Mouse (Mus musculus) right cerebral cortex, postnatal 36 days (tissue): ENCODE measurements around the gene Rp9.

Experiments used
- DNase-seq, 2 experiments: peaks; one replicate each; pipeline ENCODE4 v3.0.0; 2022; ENCODE audit warnings: low spot score in 2 of 2, mixed read lengths in 1 of 2

The Rp9 gene

DNA sequence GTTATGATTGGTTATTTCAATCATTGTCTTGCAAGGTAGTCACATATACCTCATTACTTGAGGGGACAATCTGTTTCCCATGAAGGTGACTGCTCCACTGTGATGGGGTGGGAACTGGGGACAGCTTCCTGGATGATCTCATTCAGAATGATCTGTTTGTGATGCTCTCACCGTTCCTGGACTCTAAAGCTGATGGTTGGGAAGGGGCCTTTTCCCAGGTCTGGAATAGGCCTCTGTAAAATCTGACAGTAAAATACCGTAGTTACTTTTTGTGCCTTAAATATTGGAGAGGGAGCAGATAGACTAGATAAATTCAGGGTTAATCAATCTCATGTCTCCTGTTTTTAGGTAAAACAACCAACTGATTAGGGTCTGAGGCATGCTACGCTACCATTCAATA is at the start of gene Rp9:
Rp9 (minus strand) TSS at position 101 of the 400 bp plus-strand sequence.
- DNase-seq, result no peak

DNA sequence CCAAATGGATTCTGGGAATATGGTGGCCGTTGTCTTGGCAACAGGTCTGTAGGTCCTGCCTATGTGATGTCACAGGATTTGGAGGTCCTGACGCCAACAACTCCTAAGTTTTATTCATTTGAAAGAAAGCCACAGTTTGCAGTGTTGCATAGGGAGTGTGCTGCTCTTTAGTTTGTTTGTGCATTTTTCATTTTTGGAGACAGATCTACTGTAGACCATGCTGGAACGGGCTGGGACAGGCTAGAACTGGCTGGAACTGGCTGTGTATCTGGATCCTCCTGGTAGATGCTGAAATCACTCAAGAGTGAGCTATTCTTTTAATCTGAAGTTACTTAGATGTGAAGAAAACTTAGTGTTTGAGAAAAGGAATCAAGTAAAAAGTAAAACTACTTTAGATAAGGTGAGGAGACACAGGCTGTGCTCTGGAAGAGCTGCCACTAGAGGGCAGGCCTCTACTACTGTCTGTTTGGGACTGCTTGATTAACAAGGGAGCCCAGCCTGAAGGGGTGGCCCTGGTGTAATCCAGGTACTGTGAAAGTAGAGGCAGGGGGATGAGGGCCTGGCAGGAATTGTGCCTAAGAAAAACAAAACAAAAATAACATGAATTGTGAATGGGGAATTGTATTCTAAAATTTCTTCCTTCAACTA is 49.0 kb upstream of the Rp9 start:
- peak; percentile 19 to 25 for DNase-seq

DNA sequence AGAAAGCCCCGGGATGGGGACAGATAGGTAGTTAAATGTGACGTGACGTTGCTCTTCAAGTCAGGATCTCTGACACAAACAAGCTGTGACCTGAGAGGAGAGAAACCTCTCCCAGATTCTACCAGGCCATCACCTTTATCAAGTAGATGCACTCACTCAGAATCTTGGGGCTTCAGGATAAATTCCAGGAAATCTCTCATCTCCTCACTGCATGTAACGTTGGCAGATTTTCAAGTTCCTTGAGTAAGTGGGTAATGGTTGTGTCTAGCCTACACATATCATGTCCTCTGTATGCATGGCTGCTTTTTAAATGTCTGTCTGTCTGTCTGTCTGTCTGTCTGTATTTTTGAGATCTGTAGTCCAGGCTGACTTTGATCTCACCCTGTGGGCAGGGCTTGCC is 45.5 kb upstream of the Rp9 start:
- no peak for DNase-seq

DNA sequence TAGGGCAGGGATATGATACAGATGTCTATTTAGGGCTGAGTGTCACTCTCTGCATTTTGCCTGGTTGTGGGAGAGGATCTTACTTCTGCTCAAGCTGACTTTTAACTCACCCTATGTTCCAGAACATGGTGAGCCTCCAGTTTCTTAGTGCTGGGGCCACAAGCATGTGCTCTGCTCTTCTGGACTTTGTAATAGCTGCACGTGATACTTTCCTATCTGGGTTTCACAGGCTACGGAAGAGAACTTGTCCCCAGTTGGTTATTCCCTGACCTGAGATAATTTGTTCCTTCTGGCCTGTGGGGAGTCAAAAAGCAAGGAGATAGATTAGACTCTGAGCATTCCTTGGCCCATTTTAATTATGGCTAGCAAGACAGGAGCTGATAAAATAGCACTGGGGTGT is 36.0 kb upstream of the Rp9 start:
- DNase-seq, result no peak

GRCm38 (mm10) chr9:22503581-22503980 is 34.0 kb upstream of the Rp9 start:
- no peak for DNase-seq

- no peak for DNase-seq
These were observed 33.4 kb upstream of the Rp9 start for GRCm38 (mm10) chr9:22502972-22503371.

GRCm38 (mm10) chr9:22497021-22497767 is 27.7 kb upstream of the Rp9 start:
- DNase-seq, result no peak

DNA sequence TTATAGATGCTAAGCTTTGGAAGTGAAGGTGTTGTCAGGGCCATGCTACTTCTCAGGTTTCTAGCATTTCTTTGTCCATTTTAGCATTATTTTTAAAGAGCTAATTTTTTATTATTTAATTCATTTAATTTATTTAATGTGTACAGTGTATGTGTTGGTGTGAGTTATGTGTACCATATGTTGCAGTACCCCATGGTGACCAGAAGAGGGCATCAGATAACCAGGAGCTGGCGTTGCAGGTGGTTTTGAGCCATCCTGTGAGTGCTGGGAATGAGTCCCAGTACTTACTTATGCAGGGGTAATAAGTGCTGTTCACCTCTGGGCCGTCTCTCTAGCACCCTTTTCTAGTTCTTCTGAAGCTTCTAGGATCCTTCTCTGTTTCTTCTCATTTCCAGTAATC is 25.6 kb upstream of the Rp9 start:
- DNase-seq, result no peak

DNA sequence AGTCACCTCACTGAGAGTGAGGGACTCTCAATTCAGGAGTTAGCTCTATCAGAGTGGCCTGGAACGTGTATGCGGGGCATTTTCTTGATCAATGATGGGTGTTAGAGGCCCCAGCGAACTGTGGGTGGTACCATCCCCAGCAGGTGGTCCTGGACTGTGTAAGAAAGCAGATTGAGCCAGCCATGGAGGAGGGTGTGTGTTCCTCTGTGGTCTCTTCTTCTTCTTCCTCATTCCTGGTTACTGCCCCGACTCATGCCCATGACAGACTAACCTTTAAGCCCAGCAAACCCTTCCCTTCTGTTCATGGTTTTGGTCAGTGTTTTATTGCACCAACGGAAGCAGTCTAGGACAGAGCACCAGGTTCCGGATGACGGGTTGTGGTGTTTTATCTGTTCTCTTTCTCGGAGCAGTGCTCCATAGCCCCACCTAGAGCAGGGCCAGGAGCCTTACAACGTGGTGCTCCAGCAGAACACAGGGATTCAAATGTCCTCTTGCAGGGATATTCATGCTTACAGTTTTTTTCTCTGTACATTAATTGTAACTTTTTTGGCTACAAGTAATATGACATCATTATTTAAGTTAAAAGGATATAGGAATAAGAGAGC is 24.8 kb upstream of the Rp9 start:
- DNase-seq, result no peak

GRCm38 (mm10) chr9:22488963-22489362 is 19.4 kb upstream of the Rp9 start:
- DNase-seq, result no peak

DNA sequence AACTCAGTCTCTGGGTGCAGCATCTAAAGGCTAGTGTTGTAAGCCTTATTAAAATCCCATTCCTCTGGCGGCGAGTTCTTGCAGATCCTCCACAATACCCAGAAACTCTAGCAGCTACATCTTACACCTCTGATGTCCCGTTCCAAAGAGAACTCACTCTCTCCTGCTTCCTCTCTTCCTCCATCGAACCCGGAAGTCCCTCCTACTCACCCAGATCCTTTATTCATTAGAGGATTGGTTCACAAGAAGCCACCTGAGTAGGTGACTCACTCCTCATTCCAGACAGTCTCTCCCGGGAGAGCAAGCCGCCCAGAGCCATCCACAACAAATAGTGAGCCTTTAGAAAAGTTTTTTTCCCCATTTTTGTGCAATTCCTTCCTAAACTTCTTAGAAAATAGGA is 16.7 kb upstream of the Rp9 start:
- DNase-seq, result no peak

GRCm38 (mm10) chr9:22484562-22485308 is 15.2 kb upstream of the Rp9 start:
- DNase-seq, result no peak

DNA sequence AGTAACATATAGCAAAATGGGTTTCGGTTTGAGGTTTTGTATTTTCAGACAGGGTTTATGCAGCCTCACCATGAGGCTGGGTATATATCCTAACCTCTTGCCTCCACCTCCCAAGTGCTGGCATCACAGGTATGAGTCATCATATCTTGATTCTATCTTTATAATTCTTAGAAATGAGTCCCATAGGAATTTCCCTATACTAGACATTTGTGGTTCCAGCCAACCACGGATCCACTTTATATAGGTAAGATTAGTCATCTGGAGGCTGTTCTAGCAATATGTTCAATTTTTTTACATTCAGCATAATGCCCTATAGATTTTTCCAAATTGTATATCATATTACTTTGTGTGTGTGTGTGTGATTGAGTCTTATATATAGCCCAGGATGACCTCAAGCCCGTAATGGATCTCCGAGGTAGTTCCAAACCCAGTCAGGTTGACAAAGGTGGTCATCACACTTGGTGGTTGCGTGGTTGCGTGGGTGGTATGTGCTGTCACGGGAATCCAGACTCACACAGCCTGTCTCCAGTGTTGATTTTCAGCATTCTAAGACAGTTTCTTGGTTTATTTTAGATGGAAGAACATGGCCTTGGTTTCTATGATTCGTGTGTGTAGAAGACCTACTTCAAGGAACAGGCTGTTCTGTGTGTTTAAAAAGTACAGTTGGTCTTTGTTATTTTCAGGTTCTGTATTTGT is 14.5 kb upstream of the Rp9 start:
- DNase-seq, result no peak

GRCm38 (mm10) chr9:22478946-22479345 is 9.4 kb upstream of the Rp9 start:
- DNase-seq, result no peak

DNA sequence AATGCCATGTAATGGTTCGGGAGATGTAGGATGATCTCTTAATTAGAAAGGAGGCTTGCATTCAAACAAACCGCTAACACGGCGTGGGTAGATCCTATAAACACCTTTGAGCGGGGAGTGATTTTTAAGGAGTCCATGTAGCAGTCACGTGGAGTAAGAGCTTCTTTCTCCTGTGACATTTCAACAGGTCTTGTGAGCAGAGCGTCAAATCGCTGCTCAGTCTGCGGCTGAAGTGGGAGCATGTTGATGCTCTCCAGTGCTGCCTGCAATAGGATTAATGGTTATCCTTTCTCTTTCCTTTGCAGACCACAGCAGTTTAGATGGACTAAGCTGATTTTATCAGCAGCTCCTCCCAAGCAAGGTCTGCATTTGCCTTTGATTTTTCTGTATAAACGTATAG is 6.7 kb upstream of the Rp9 start:
- DNase-seq, result no peak

DNA sequence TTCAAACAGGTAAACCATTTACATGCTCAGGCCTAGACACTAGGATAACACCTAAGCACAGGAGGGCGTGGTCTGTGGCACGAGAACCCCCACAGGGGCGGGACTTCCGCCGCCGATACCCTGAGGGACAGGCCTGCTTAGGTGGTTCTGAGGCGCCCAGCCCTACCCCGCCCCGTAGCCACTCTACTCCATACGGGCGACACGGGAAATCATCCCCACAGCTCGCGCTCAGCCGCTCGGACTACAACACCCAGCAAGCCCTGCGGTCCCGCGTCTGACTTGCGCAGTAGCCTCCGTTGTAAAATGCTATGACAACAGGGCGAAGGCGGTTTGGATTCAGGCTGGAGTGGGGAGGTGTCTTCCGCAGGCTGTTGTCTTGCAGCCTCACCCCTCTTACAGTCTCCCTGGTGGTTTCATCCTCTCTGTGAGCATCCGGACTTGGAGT is 5.9 kb upstream of the Rp9 start, which contains the start of gene Bbs9:
Bbs9 (plus strand) TSS at position 292 of the 445 bp plus-strand sequence.
- DNase-seq, result peak; percentile 95 to 96

GRCm38 (mm10) chr9:22468899-22469259 is 664 bp downstream of the Rp9 start:
- no peak for DNase-seq

DNA sequence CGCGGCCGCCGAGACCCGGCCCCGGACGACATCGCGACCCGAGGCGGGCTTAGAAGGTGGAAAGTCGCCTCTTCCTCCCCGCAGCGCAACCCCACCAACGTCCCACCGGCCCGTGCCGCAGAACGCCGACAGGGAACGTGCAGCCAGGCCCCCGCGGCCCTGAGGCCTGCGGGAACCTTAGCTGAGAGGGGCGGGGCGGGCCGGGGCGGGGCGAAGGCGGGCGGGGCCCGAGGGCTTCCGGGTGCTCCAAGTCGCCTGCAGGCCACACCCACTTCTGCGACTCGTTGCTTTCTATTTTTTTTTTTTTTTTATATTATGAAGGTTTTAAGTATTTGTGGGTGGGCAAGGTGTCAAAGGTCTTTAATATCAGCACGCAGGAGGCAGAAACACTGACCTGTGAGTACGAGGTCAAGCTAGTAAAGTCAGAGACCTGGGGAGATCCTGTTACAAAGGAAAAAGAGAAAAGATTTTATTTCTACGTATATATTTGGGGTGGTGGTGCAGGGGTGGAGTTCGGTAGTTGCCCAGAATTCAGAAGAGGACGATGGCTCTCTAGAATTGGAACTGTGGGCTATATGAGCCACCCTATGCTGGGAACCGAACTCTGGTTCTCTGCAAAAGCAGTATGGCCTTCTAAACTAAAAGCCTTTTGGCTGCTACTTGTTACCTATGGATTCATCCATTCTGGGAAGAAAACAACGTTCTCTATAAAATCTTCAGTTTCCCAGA is 1.2 kb downstream of the Rp9 start:
- no peak for DNase-seq

- DNase-seq, result no peak
These were observed 2.0 kb downstream of the Rp9 start for GRCm38 (mm10) chr9:22467371-22468169.

DNA sequence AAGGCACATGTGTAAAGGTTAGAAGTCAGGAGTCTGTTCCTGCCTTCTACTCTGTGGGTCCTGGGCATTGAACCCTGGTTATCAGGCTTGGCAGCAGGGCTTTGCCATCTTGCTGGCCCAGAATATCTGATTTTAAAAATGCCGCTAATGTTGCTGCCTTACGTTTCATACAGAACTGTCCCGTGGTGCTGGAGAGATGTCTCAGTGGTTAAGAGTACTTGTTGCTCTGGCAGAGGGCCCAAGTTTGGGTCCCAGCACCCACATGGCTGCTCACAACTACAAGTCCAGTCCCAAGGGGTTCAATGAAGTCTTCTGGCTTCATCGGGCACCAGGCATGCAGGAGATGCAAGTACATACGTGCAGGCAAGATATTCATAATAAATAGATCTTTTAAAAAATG is 3.3 kb downstream of the Rp9 start:
- DNase-seq, result no peak
